Mouse (Mus musculus) ES-E14 (cell line): ENCODE results near the gene Olfr177. TPM values are rescaled to one million over a fixed set of nuclear protein-coding genes. Genes with fewer than 3 reads are reported as not detected.

ENCODE experiments used
- DNase-seq: peaks from one replicate; pipeline ENCODE4 v3.0.0-alpha.2; 2013; ENCODE audit warnings: low read depth, low spot score
- H3K27ac ChIP-seq: 2 replicates; pipeline ENCODE4 v1.5.1; 2012; ENCODE audit warnings: low read depth, mild to moderate bottlenecking, low read length, moderate library complexity, mixed read lengths; ENCODE audit not compliant: poor library complexity, insufficient read depth, severe bottlenecking
- H3K36me3 ChIP-seq: 2 replicates; pipeline ENCODE4 v1.6.1; 2012; ENCODE audit warnings: mild to moderate bottlenecking, low read length, moderate library complexity, mixed read lengths; ENCODE audit not compliant: control insufficient read depth, poor library complexity, insufficient read depth, severe bottlenecking
- H3K4me1 ChIP-seq, 2 experiments: fragments of 150-350 bp in 1 of 2; sonication (generic) in 1 of 2; 2 replicates each; pipeline ENCODE4 v1.6.1; 2012; ENCODE audit warnings: low read length in 2 of 2, mild to moderate bottlenecking in 1 of 2, mixed read lengths in 1 of 2; ENCODE audit not compliant: control insufficient read depth in 2 of 2, insufficient read depth in 2 of 2, poor library complexity in 1 of 2
- H3K4me3 ChIP-seq, 2 experiments: fragments of 150-350 bp in 1 of 2; sonication (generic) in 1 of 2; 2 replicates each; pipeline ENCODE4 v1.5.1; 2012; ENCODE audit warnings: low read length in 2 of 2, low read depth in 1 of 2, mild to moderate bottlenecking in 1 of 2, mixed read lengths in 1 of 2; ENCODE audit not compliant: insufficient read depth in 1 of 2, poor library complexity in 1 of 2, severe bottlenecking in 1 of 2
- H3K9ac ChIP-seq: 2 replicates; pipeline ENCODE4 v1.6.1; 2012; ENCODE audit warnings: low read depth, mild to moderate bottlenecking, low read length, mixed read lengths; ENCODE audit not compliant: poor library complexity, insufficient read depth, severe bottlenecking
- H3K9me3 ChIP-seq: fragments of 150-350 bp; sonication (generic); 2 replicates; pipeline ENCODE4 v1.6.1; 2012; ENCODE audit warnings: low read depth, mild to moderate bottlenecking, low read length; ENCODE audit not compliant: control insufficient read depth, insufficient read depth
- CHD2 ChIP-seq: IDR thresholded peaks from 2 replicates; pipeline ENCODE4 v1.6.1; 2014; ENCODE audit warnings: mild to moderate bottlenecking, low read depth, low read length, inconsistent platforms
- HCFC1 ChIP-seq: IDR thresholded peaks from 2 replicates; pipeline ENCODE4 v1.6.1; 2012; ENCODE audit warnings: low read length, inconsistent platforms, borderline replicate concordance; ENCODE audit not compliant: insufficient read depth
- MAFK ChIP-seq: IDR thresholded peaks from 2 replicates; pipeline ENCODE4 v1.6.1; 2014; ENCODE audit warnings: mild to moderate bottlenecking, low read depth, low read length, inconsistent platforms; ENCODE audit not compliant: insufficient read depth
- ZC3H11A ChIP-seq: IDR thresholded peaks from 2 replicates; pipeline ENCODE4 v1.6.1; 2012; ENCODE audit warnings: low read depth, mild to moderate bottlenecking, inconsistent platforms, low read length, borderline replicate concordance
- ZNF384 ChIP-seq: IDR thresholded peaks from 2 replicates; pipeline ENCODE4 v1.6.1; 2012; ENCODE audit warnings: low read depth, low read length, inconsistent platforms
- in situ Hi-C, 2 experiments: fragments of 600-800 bp; cut with MboI; formaldehyde crosslinking; loops; one replicate each; pipeline ENCODE4 v1.15.1; 2025; ENCODE audit warnings: low sequenced_read_pairs in 2 of 2, inconsistent platforms in 1 of 2; ENCODE audit not compliant: unreplicated experiment in 2 of 2
- total RNA-seq: library from RNA; depleted of rRNA; stranded (reverse); fragments of 300-350 nt; gene quantifications from 2 replicates; pipeline ENCODE4 v1.2.3, GENCODE M21; 2012; rRNA removed

The Olfr177 gene
- total RNA-seq, 1 experiment, result not detected

GRCm38 (mm10) chr16:58860032-58860737 lies 14.4 kb downstream of the Olfr177 start:
- Histone ChIP-seq H3K4me3 (no peak overlapping the region), H3K4me1 (no peaks in the 10 kb centered on the region), H3K9me3 (no peaks in the 10 kb centered on the region), H3K9ac (no peak overlapping the region), H3K27ac (no peak overlapping the region), H3K36me3 (no peaks in the 10 kb centered on the region)
- TF ChIP-seq ZC3H11A (no peak), ZNF384 (no peak), CHD2 (no peak), HCFC1 (no peak), MAFK (no peak)
- DNase-seq, result no peak
- in situ Hi-C loops, result no loop called here

GRCm38 (mm10) chr16:58826732-58827319 lies 47.7 kb downstream of the Olfr177 start, which contains the start of gene Olfr175-ps1:
TSS of gene Olfr175-ps1 (minus strand) at chr16:58826782.
- in situ Hi-C loops, result no loop called here

More at GRCm38 (mm10) chr16:58826732-58827319, 47.7 kb downstream of the Olfr177 start, which contains the start of gene Olfr175-ps1:
- H3K4me3 ChIP-seq, result no peak within 1 kb of the TSS
- no peaks in the 10 kb centered on the region for H3K36me3 ChIP-seq
- H3K27ac ChIP-seq, result no peak within 1 kb of the TSS
- no peak for DNase-seq
- no peaks in the 10 kb centered on the region for H3K4me1 ChIP-seq
- no peak within 1 kb of the TSS for H3K9ac ChIP-seq
- TF ChIP-seq ZNF384, result no peak
- TF ChIP-seq ZC3H11A, result no peak
- no peak for TF ChIP-seq HCFC1
- no peak for TF ChIP-seq MAFK
- no peak for TF ChIP-seq CHD2
- no peaks in the 10 kb centered on the region for H3K9me3 ChIP-seq

Other genes starting within 250 kb of the Olfr177 start
- not detected in 2 replicates for gene E330017A01Rik, start 236.0 kb downstream of the Olfr177 start, total RNA-seq
- 16.8 and 17.8 TPM in 2 replicates for gene Cpox, start 204.5 kb downstream of the Olfr177 start, total RNA-seq
- not detected in 2 replicates for gene Gpr15, start 155.7 kb downstream of the Olfr177 start, total RNA-seq
- gene Cldnd1, start 146.9 kb downstream of the Olfr177 start, total RNA-seq, result 30.0 and 32.4 TPM in 2 replicates
- not detected in 2 replicates for gene Olfr172, start 111.6 kb downstream of the Olfr177 start, total RNA-seq
- gene Olfr173, start 74.5 kb downstream of the Olfr177 start, total RNA-seq, result not detected in 2 replicates
- gene Olfr175-ps1, start 48.0 kb downstream of the Olfr177 start, total RNA-seq, result not detected in 2 replicates
- gene Olfr178, start 17.3 kb upstream of the Olfr177 start, total RNA-seq, result not detected in 2 replicates
- gene Olfr181, start 54.0 kb upstream of the Olfr177 start, total RNA-seq, result not detected in 2 replicates
- gene Olfr180, start 54.6 kb upstream of the Olfr177 start, total RNA-seq, result not detected in 2 replicates
- not detected in 2 replicates for gene Olfr183, start 120.6 kb upstream of the Olfr177 start, total RNA-seq
- not detected in 2 replicates for gene Olfr186, start 155.5 kb upstream of the Olfr177 start, total RNA-seq
- not detected in 2 replicates for gene Olfr187, start 165.0 kb upstream of the Olfr177 start, total RNA-seq
- not detected in 2 replicates for gene Olfr190, start 203.2 kb upstream of the Olfr177 start, total RNA-seq
- not detected in 2 replicates for gene Olfr191, start 215.1 kb upstream of the Olfr177 start, total RNA-seq
- gene Olfr193, start 237.1 kb upstream of the Olfr177 start, total RNA-seq, result not detected in 2 replicates
- not detected in 2 replicates for gene Olfr194, start 246.3 kb upstream of the Olfr177 start, total RNA-seq